Mouse (Mus musculus): ENCODE measurements at regions not wholly inside any gene's neighbourhood (a gene's known extent, or its start where the extent isn't known, plus 50 kb on each side); places are given as distances from the start of the nearest gene placed in this dataset.

GRCm38 (mm10) chr13:75547791-75548190 is 158.8 kb upstream of the Ell2 start:
- no peak for TF ChIP-seq CHD2 (IDR thresholded peaks at IDR 0.05; ENCODE audit: low read depth, low read length)
- TF ChIP-seq ZNF384 (IDR thresholded peaks at IDR 0.05; ENCODE audit: low read depth, low read length) = no peak
